Mouse (Mus musculus) spleen, adult 2 months (tissue): ENCODE measurements at regions not wholly inside any gene's neighbourhood (a gene's known extent, or its start where the extent isn't known, plus 50 kb on each side); places are given as distances from the start of the nearest gene placed in this dataset.
"Not testable (repeated sequence)": the region's sequence is repeated elsewhere in the genome, so short reads cannot be mapped to it uniquely, and the experiment has no call there.

ENCODE experiments used
- CTCF ChIP-seq: fragments of 200-500 bp; IDR thresholded peaks from 2 replicates; pipeline ENCODE4 v1.5.1; 2011; ENCODE audit warnings: mild to moderate bottlenecking, inconsistent platforms; ENCODE audit not compliant: insufficient read depth, insufficient read length, insufficient replicate concordance; ENCODE audit errors: extremely low read depth
- POLR2A ChIP-seq: fragments of 200-500 bp; IDR thresholded peaks from 2 replicates; pipeline ENCODE4 v1.6.1; 2011; ENCODE audit warnings: low read depth, low read length, inconsistent platforms

GRCm38 (mm10) chr15:37074207-37074606 is 66.6 kb upstream of the Zfp706 start:
- not testable (repeated sequence) for TF ChIP-seq POLR2A, CTCF
